Mouse (Mus musculus) ZHBTc4 (cell line): ENCODE measurements at regions not wholly inside any gene's neighbourhood (a gene's known extent, or its start where the extent isn't known, plus 50 kb on each side); places are given as distances from the start of the nearest gene placed in this dataset.

Experiments
- DNase-seq: peaks from one replicate; pipeline ENCODE4 v3.0.0-alpha.2; 2011; ENCODE audit warnings: low read depth, low spot score

- no peak for DNase-seq
Observed at GRCm38 (mm10) chr12:105092730-105093440, 52.9 kb upstream of the Tcl1b2 start.

DNA sequence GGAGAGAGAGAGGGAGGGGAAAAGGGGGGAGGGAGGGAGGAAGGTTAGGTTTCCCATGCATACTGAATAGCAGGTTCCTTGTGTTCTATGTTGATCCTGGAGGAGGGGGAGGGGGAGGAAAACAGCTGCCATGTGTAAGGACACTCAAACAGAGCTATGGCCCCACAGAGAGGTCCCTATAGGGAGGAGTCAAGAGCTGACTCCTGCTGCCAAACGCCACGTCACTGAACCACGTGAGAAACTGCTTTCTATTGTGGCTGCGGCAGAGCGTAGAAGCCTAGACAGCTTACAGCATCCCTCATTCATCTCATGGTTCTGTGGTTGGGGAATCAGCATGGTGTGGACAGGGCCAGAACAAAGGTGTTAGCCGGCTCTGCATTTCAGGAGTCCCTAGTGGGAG lies 52.3 kb upstream of the Tcl1b2 start:
- peak; percentile 79 for DNase-seq
